Mouse (Mus musculus) small intestine, adult 2 months (tissue): Measurements from ENCODE around the gene Elovl4. TPM values are rescaled to one million over a fixed set of nuclear protein-coding genes. Genes with fewer than 3 reads are reported as not detected.

Experiments used
- H3K27ac ChIP-seq: fragments of 200-500 bp; 2 replicates; pipeline ENCODE4 v1.5.1; 2012; ENCODE audit warnings: low read depth, low read length, control low read depth, inconsistent platforms; ENCODE audit not compliant: insufficient read depth
- H3K27me3 ChIP-seq: fragments of 200-500 bp; 2 replicates; pipeline ENCODE4 v1.6.1; 2012; ENCODE audit warnings: mild to moderate bottlenecking, moderate library complexity, low read length, inconsistent platforms; ENCODE audit not compliant: control insufficient read depth, insufficient read depth
- H3K36me3 ChIP-seq: fragments of 200-500 bp; 2 replicates; pipeline ENCODE4 v1.6.1; 2012; ENCODE audit warnings: mild to moderate bottlenecking, low read length, control low read depth, inconsistent platforms; ENCODE audit not compliant: control insufficient read depth, insufficient read depth
- H3K4me1 ChIP-seq: fragments of 200-500 bp; 2 replicates; pipeline ENCODE4 v1.6.1; 2012; ENCODE audit warnings: low read length, inconsistent platforms, mixed read lengths; ENCODE audit not compliant: control insufficient read depth, insufficient read depth, insufficient read length
- H3K4me3 ChIP-seq: fragments of 200-500 bp; 2 replicates; pipeline ENCODE4 v1.5.1; 2012; ENCODE audit warnings: low read depth, mild to moderate bottlenecking, control low read depth, inconsistent platforms, low read length, moderate library complexity
- CTCF ChIP-seq: fragments of 200-500 bp; IDR thresholded peaks from 2 replicates; pipeline ENCODE4 v1.5.1; 2012; ENCODE audit warnings: low read depth, mild to moderate bottlenecking, control low read depth, inconsistent platforms, low read length, moderate library complexity, mixed read lengths; ENCODE audit not compliant: insufficient replicate concordance, insufficient read length; ENCODE audit errors: extremely low read depth
- POLR2A ChIP-seq: fragments of 200-500 bp; IDR thresholded peaks from 2 replicates; pipeline ENCODE4 v1.6.1; 2012; ENCODE audit warnings: low read depth, mild to moderate bottlenecking, control low read depth, inconsistent platforms, low read length, moderate library complexity
- WGBS: fragments of 180-500 bp; shearing (Covaris S2); methylation state at CpG from one replicate; pipeline ENCODE4 v1.1.7; 2018; 5-methylcytosine and 5-hydroxymethylcytosine counted together
- polyA plus RNA-seq: library from polyadenylated mRNA; depleted of rRNA; stranded (reverse); fragments of >200 nt; gene quantifications from 2 replicates; pipeline ENCODE4 v1.2.3, GENCODE M21; 2012; rRNA removed

Elovl4 gene
- polyA plus RNA-seq, 1 experiment: 0.70 TPM

GRCm38 (mm10) chr9:83785501-83785900 lies 20.6 kb downstream of the Elovl4 start:
- Histone ChIP-seq H3K4me3 (no peak overlapping the region), H3K4me1 (no peaks in the 10 kb centered on the region), H3K27me3 (no peaks in the 10 kb centered on the region), H3K36me3 (no peaks in the 10 kb centered on the region), H3K27ac (no peak overlapping the region)
- WGBS: 58% methylated on average over 1 of the region's 1 CpGs
- TF ChIP-seq CTCF: no peak
- no peak for TF ChIP-seq POLR2A

- no peak overlapping the region for H3K27ac ChIP-seq
- WGBS: 81% methylated on average over 9 of the region's 9 CpGs
- H3K36me3 ChIP-seq: no peaks in the 10 kb centered on the region
- TF ChIP-seq CTCF: no peak
- no peak for TF ChIP-seq POLR2A
- no peaks in the 10 kb centered on the region for H3K4me1 ChIP-seq
- H3K27me3 ChIP-seq: no peaks in the 10 kb centered on the region
- H3K4me3 ChIP-seq: no peak overlapping the region
Measured at GRCm38 (mm10) chr9:83778317-83778960, 27.6 kb downstream of the Elovl4 start.

- no peak overlapping the region for H3K27ac ChIP-seq
- 79% methylated on average over 4 of the region's 4 CpGs for WGBS
- no peaks in the 10 kb centered on the region for H3K27me3 ChIP-seq
- TF ChIP-seq CTCF (no peak), POLR2A (no peak)
- no peak overlapping the region for H3K4me3 ChIP-seq
- no peaks in the 10 kb centered on the region for H3K36me3 ChIP-seq
- H3K4me1 ChIP-seq: no peaks in the 10 kb centered on the region
Measured at GRCm38 (mm10) chr9:83761318-83761717, 44.8 kb downstream of the Elovl4 start.

- 74% methylated on average over 2 of the region's 2 CpGs for WGBS
- no peak overlapping the region for H3K27ac ChIP-seq
Measured at GRCm38 (mm10) chr9:83731877-83732276, 74.2 kb downstream of the Elovl4 start.

GRCm38 (mm10) chr9:83730836-83731235 lies 75.2 kb downstream of the Elovl4 start:
- Histone ChIP-seq H3K4me1 (no peaks in the 10 kb centered on the region), H3K4me3 (no peak overlapping the region), H3K27me3 (no peaks in the 10 kb centered on the region), H3K36me3 (no peaks in the 10 kb centered on the region), H3K27ac (no peak overlapping the region)
- WGBS: 52% methylated on average over 7 of the region's 7 CpGs
- TF ChIP-seq POLR2A (no peak), CTCF (no peak)

More at GRCm38 (mm10) chr9:83731877-83732276, 74.2 kb downstream of the Elovl4 start:
- TF ChIP-seq POLR2A (no peak), CTCF (no peak)
- H3K36me3 ChIP-seq: no peaks in the 10 kb centered on the region
- no peaks in the 10 kb centered on the region for H3K4me1 ChIP-seq
- no peak overlapping the region for H3K4me3 ChIP-seq
- H3K27me3 ChIP-seq: no peaks in the 10 kb centered on the region

Other genes starting within 250 kb of the Elovl4 start
- gene Ttk, start 28.4 kb upstream of the Elovl4 start, polyA plus RNA-seq: 0.23 and 0.47 TPM in 2 replicates
- gene Bckdhb, start 118.9 kb upstream of the Elovl4 start, polyA plus RNA-seq: 2.3 and 3.2 TPM in 2 replicates